Comparison of ENCODE assay signal across 12 mouse cellular contexts in genomic region chr2:178129161-178129560, GRCm38 (mm10). TPM values are rescaled to one million over a fixed set of nuclear protein-coding genes. Genes with fewer than 3 reads are reported as not detected.
DNase-seq lines count a peak whose midpoint lies in the region; ATAC-seq and TF ChIP-seq lines count a peak whose summit lies in the region.
"Had no signal": no experiment of that assay in that cellular context is flagged by ENCODE, and none has a peak within 500 bp of the region (broad histone marks: within the 10 kb centered on the region; RNA-seq: fewer than 3 reads in every experiment).

No protein-coding gene starts in this region.

- intact Hi-C loops in gastrocnemius, adult 2 months (cut with DNase I), result no loop called here

- H3K27ac ChIP-seq in hindbrain, embryonic 10.5 days, result no peak overlapping the region
- H3K27ac ChIP-seq in hindbrain, embryonic 16.5 days (ENCODE audit: low read depth, low read length), result no peak overlapping the region
- H3K27ac ChIP-seq in midbrain, embryonic 10.5 days (replicated peaks), result no peak overlapping the region
- H3K27ac ChIP-seq in midbrain, embryonic 14.5 days (replicated peaks; ENCODE audit: low read depth, low read length), result no peak overlapping the region
- no peak overlapping the region for H3K27ac ChIP-seq in gastrocnemius, adult 2 months
- H3K27ac ChIP-seq: hindbrain, embryonic 14.5 days had no signal

- no peak for ATAC-seq in hindbrain, embryonic 16.5 days
- ATAC-seq in midbrain, embryonic 14.5 days (ENCODE audit: low FRiP score, low TSS enrichment), result no peak

- H3K36me3 ChIP-seq in hindbrain, embryonic 10.5 days, result no peaks in the 10 kb centered on the region
- H3K36me3 ChIP-seq in hindbrain, embryonic 16.5 days (ENCODE audit: control insufficient read depth, insufficient read depth, low read length), result no peaks in the 10 kb centered on the region
- H3K36me3 ChIP-seq in midbrain, embryonic 10.5 days, result no peaks in the 10 kb centered on the region
- H3K36me3 ChIP-seq in midbrain, embryonic 14.5 days (ENCODE audit: control insufficient read depth, insufficient read depth, low read length), result no peaks in the 10 kb centered on the region

- TF ChIP-seq CTCF in gastrocnemius, adult 2 months (IDR thresholded peaks at IDR 0.05), result no peak

- WGBS in hindbrain, embryonic 10.5 days, result 78% methylated on average over 4 of the region's 4 CpGs
- 74% methylated on average over 4 of the region's 4 CpGs for WGBS in hindbrain, embryonic 16.5 days
- 87% methylated on average over 4 of the region's 4 CpGs for WGBS in midbrain, embryonic 10.5 days
- 75% methylated on average over 4 of the region's 4 CpGs for WGBS in midbrain, embryonic 14.5 days

- H3K27me3 ChIP-seq in hindbrain, embryonic 10.5 days (ENCODE audit: insufficient read depth, poor library complexity, severe bottlenecking), result no peaks in the 10 kb centered on the region
- no peaks in the 10 kb centered on the region for H3K27me3 ChIP-seq in hindbrain, embryonic 16.5 days (replicated peaks; ENCODE audit: control insufficient read depth, insufficient read depth, low read length)
- H3K27me3 ChIP-seq in midbrain, embryonic 10.5 days (ENCODE audit: low read depth, poor library complexity, severe bottlenecking), result no peaks in the 10 kb centered on the region
- no peaks in the 10 kb centered on the region for H3K27me3 ChIP-seq in midbrain, embryonic 14.5 days (ENCODE audit: control insufficient read depth, insufficient read depth, low read length)

- H3K9me3 ChIP-seq in hindbrain, embryonic 10.5 days, result no peaks in the 10 kb centered on the region
- no peaks in the 10 kb centered on the region for H3K9me3 ChIP-seq in hindbrain, embryonic 16.5 days (ENCODE audit: control insufficient read depth, low read length)
- H3K9me3 ChIP-seq in midbrain, embryonic 10.5 days (replicated peaks), result no peaks in the 10 kb centered on the region
- no peaks in the 10 kb centered on the region for H3K9me3 ChIP-seq in midbrain, embryonic 14.5 days (ENCODE audit: control insufficient read depth, low read length)

- H3K9ac ChIP-seq in hindbrain, embryonic 16.5 days (ENCODE audit: low read depth, low read length), result no peak overlapping the region
- H3K9ac ChIP-seq in midbrain, embryonic 14.5 days (replicated peaks; ENCODE audit: low read length), result no peak overlapping the region
- H3K9ac ChIP-seq: hindbrain, embryonic 14.5 days had no signal

- H3K4me2 ChIP-seq in hindbrain, embryonic 16.5 days (ENCODE audit: low read length), result no peak overlapping the region
- no peak overlapping the region for H3K4me2 ChIP-seq in midbrain, embryonic 14.5 days (ENCODE audit: low read length)
- H3K4me2 ChIP-seq: hindbrain, embryonic 14.5 days had no signal

- H3K4me3 ChIP-seq in hindbrain, embryonic 10.5 days, result no peak overlapping the region
- no peak overlapping the region for H3K4me3 ChIP-seq in hindbrain, embryonic 16.5 days (ENCODE audit: low read length)
- H3K4me3 ChIP-seq in midbrain, embryonic 10.5 days, result no peak overlapping the region
- H3K4me3 ChIP-seq in midbrain, embryonic 14.5 days (replicated peaks; ENCODE audit: low read depth, low read length), result no peak overlapping the region
- H3K4me3 ChIP-seq in gastrocnemius, adult 2 months, result no peak overlapping the region

- peak; percentile 0 for DNase-seq in hindbrain, embryonic 10.5 days (ENCODE audit: low spot score)
- DNase-seq in midbrain, embryonic 10.5 days (ENCODE audit: low spot score), result peak; percentile 6
- DNase-seq in midbrain, embryonic 14.5 days, result no peak
- DNase-seq in cerebellum, postnatal 25 days, result peak; percentile 66 to 67
- peak; percentile 42 for DNase-seq in lung, postnatal 10 days
- no peak for DNase-seq in gastrocnemius, adult 2 months
- DNase-seq: adrenal gland, postnatal 10 days; kidney, adult 9 months; liver; thymus, postnatal 14 days had no signal

- H3K4me1 ChIP-seq in hindbrain, embryonic 10.5 days (replicated peaks), result peaks cover 4% of the 10 kb centered on the region; the same call in 1 of the 2 replicates
- H3K4me1 ChIP-seq in hindbrain, embryonic 16.5 days (ENCODE audit: control insufficient read depth, insufficient read depth, low read depth, low read length), result no peaks in the 10 kb centered on the region
- H3K4me1 ChIP-seq in midbrain, embryonic 10.5 days, result 0 out of 2 replicates have a peak, but pooled peaks cover 3% of the 10 kb centered on the region
- no peaks in the 10 kb centered on the region for H3K4me1 ChIP-seq in midbrain, embryonic 14.5 days (ENCODE audit: control insufficient read depth, insufficient read depth, low read length)

RNA-seq across cellular contexts. Expression of gene Phactr3, which starts 10.4 kb away (rescaled TPM):
- 7.1 and 11.1 TPM in 2 replicates for polyA plus RNA-seq in hindbrain, embryonic 10.5 days (2016; fragmentation: Nextera tagmentation; extraction: Ambion mirVana)
- polyA plus RNA-seq in hindbrain, embryonic 16.5 days (2015; fragmentation: Nextera tagmentation; extraction: Ambion mirVana), result 55.3 and 69.1 TPM in 2 replicates
- polyA plus RNA-seq in midbrain, embryonic 10.5 days (2016; fragmentation: Nextera tagmentation; extraction: Ambion mirVana), result 5.8 and 6.7 TPM in 2 replicates
- 62.5 and 79.2 TPM in 2 replicates for polyA plus RNA-seq in midbrain, embryonic 14.5 days (2014; fragmentation: Nextera tagmentation; extraction: Ambion mirVana)
- total RNA-seq in gastrocnemius, adult 2 months (2021), result under 1 TPM in 1 of 2 experiments, not detected in 1; 0.11 TPM

RNA-seq across cellular contexts. Expression of gene Zfp931, which starts 50.9 kb away (rescaled TPM):
- 12.6 and 17.3 TPM in 2 replicates for polyA plus RNA-seq in hindbrain, embryonic 10.5 days (2016; fragmentation: Nextera tagmentation; extraction: Ambion mirVana)
- 18.6 and 20.9 TPM in 2 replicates for polyA plus RNA-seq in hindbrain, embryonic 16.5 days (2015; fragmentation: Nextera tagmentation; extraction: Ambion mirVana)
- 17.6 and 18.0 TPM in 2 replicates for polyA plus RNA-seq in midbrain, embryonic 10.5 days (2016; fragmentation: Nextera tagmentation; extraction: Ambion mirVana)
- 12.1 and 14.5 TPM in 2 replicates for polyA plus RNA-seq in midbrain, embryonic 14.5 days (2014; fragmentation: Nextera tagmentation; extraction: Ambion mirVana)
- 10 to 100 TPM in 1 of 2 experiments, 1 to 10 TPM in 1; 9.5 to 13.9 TPM for total RNA-seq in gastrocnemius, adult 2 months (2021)

Comparison
In these comparisons a context has a peak if more than half of its experiments do, and no peak if none do; other contexts are left out.
1. DNase-seq: peak in hindbrain, embryonic 10.5 days (single experiment), midbrain, embryonic 10.5 days (single experiment), cerebellum, postnatal 25 days (2 of 2) and lung, postnatal 10 days (single experiment); none in midbrain, embryonic 14.5 days (single experiment) and gastrocnemius, adult 2 months (single experiment).